Mouse (Mus musculus): ENCODE results near the gene Theg. TPM values are rescaled to one million over a fixed set of nuclear protein-coding genes. Genes with fewer than 3 reads are reported as not detected.

Theg gene
- not detected in 2 replicates for polyA plus RNA-seq (2014; fragmentation: Nextera tagmentation; extraction: Ambion mirVana)

GRCm38 (mm10) chr10:79587061-79587751, at the start of gene Theg:
TSS of gene Theg (minus strand) at chr10:79587331.
- Histone ChIP-seq H3K9ac (replicated peaks; ENCODE audit: low read depth, low read length) (no peak within 1 kb of the TSS), H3K9me3 (ENCODE audit: control insufficient read depth, low read length) (no peaks in the 10 kb centered on the region), H3K27ac (ENCODE audit: low read depth, low read length) (no peak within 1 kb of the TSS), H3K4me1 (ENCODE audit: control insufficient read depth, insufficient read depth, low read length) (no peaks in the 10 kb centered on the region), H3K27me3 (ENCODE audit: control insufficient read depth, insufficient read depth, low read length) (no peaks in the 10 kb centered on the region), H3K36me3 (ENCODE audit: control insufficient read depth, insufficient read depth, low read length) (no peaks in the 10 kb centered on the region), H3K4me2 (ENCODE audit: low read depth, low read length) (no peak within 1 kb of the TSS), H3K4me3 (ENCODE audit: low read depth, low read length) (no peak within 1 kb of the TSS)
- WGBS, result 84% methylated on average over 5 of the region's 5 CpGs
- no peak for ATAC-seq (ENCODE audit: low read depth)

GRCm38 (mm10) chr10:79636287-79636686, 49.2 kb upstream of the Theg start:
- Histone ChIP-seq H3K9me3 (ENCODE audit: control insufficient read depth, low read length) (no peaks in the 10 kb centered on the region), H3K27me3 (ENCODE audit: control insufficient read depth, insufficient read depth, low read length) (peaks cover 8% of the 10 kb centered on the region; the same call in 1 of the 2 replicates), H3K4me3 (ENCODE audit: low read depth, low read length) (peak overlapping the region; percentile 79), H3K27ac (ENCODE audit: low read depth, low read length) (peak overlapping the region; percentile 94), H3K9ac (replicated peaks; ENCODE audit: low read depth, low read length) (peak overlapping the region; percentile 89), H3K36me3 (ENCODE audit: control insufficient read depth, insufficient read depth, low read length) (no peaks in the 10 kb centered on the region), H3K4me2 (ENCODE audit: low read depth, low read length) (peak overlapping the region; percentile 78), H3K4me1 (ENCODE audit: control insufficient read depth, insufficient read depth, low read length) (peaks cover 13% of the 10 kb centered on the region; the same call in 1 of the 2 replicates)
- WGBS, result 70% methylated on average over 8 of the region's 8 CpGs
- no peak; the same call in 1 of the 2 replicates for ATAC-seq (ENCODE audit: low read depth)

- H3K4me3 ChIP-seq (ENCODE audit: low read depth, low read length), result no peak overlapping the region
- 85% methylated on average over 17 of the region's 17 CpGs for whole genome bisulfite sequencing
- H3K9ac ChIP-seq (replicated peaks; ENCODE audit: low read depth, low read length), result no peak overlapping the region
- H3K9me3 ChIP-seq (ENCODE audit: control insufficient read depth, low read length), result no peaks in the 10 kb centered on the region
- no peak overlapping the region for H3K27ac ChIP-seq (ENCODE audit: low read depth, low read length)
- no peaks in the 10 kb centered on the region for H3K36me3 ChIP-seq (ENCODE audit: control insufficient read depth, insufficient read depth, low read length)
- no peaks in the 10 kb centered on the region for H3K27me3 ChIP-seq (ENCODE audit: control insufficient read depth, insufficient read depth, low read length)
- ATAC-seq (ENCODE audit: low read depth), result no peak
- no peak overlapping the region for H3K4me2 ChIP-seq (ENCODE audit: low read depth, low read length)
- peaks cover 5% of the 10 kb centered on the region; the same call in 1 of the 2 replicates for H3K4me1 ChIP-seq (ENCODE audit: control insufficient read depth, insufficient read depth, low read length)
Observed at GRCm38 (mm10) chr10:79633006-79633777, 46.1 kb upstream of the Theg start.

GRCm38 (mm10) chr10:79631432-79631831, 44.3 kb upstream of the Theg start:
- Histone ChIP-seq H3K36me3 (ENCODE audit: control insufficient read depth, insufficient read depth, low read length) (no peaks in the 10 kb centered on the region), H3K9me3 (ENCODE audit: control insufficient read depth, low read length) (no peaks in the 10 kb centered on the region), H3K9ac (replicated peaks; ENCODE audit: low read depth, low read length) (no peak overlapping the region), H3K4me3 (ENCODE audit: low read depth, low read length) (no peak overlapping the region), H3K4me2 (ENCODE audit: low read depth, low read length) (no peak overlapping the region), H3K27me3 (ENCODE audit: control insufficient read depth, insufficient read depth, low read length) (no peaks in the 10 kb centered on the region), H3K4me1 (ENCODE audit: control insufficient read depth, insufficient read depth, low read length) (0 out of 2 replicates have a peak, but pooled peaks cover 1% of the 10 kb centered on the region), H3K27ac (ENCODE audit: low read depth, low read length) (no peak overlapping the region)
- no peak for ATAC-seq (ENCODE audit: low read depth)
- WGBS, result 65% methylated on average over 4 of the region's 4 CpGs

GRCm38 (mm10) chr10:79628377-79628776, 41.2 kb upstream of the Theg start:
- WGBS, result 84% methylated on average over 5 of the region's 5 CpGs

GRCm38 (mm10) chr10:79626156-79626555, 39.0 kb upstream of the Theg start:
- 86% methylated on average over 10 of the region's 10 CpGs for WGBS

More at GRCm38 (mm10) chr10:79628377-79628776, 41.2 kb upstream of the Theg start:
- no peaks in the 10 kb centered on the region for H3K4me1 ChIP-seq (ENCODE audit: control insufficient read depth, insufficient read depth, low read length)
- no peaks in the 10 kb centered on the region for H3K27me3 ChIP-seq (ENCODE audit: control insufficient read depth, insufficient read depth, low read length)
- no peak for ATAC-seq (ENCODE audit: low read depth)
- H3K27ac ChIP-seq (ENCODE audit: low read depth, low read length), result no peak overlapping the region
- H3K4me2 ChIP-seq (ENCODE audit: low read depth, low read length), result no peak overlapping the region
- no peak overlapping the region for H3K9ac ChIP-seq (replicated peaks; ENCODE audit: low read depth, low read length)
- no peaks in the 10 kb centered on the region for H3K36me3 ChIP-seq (ENCODE audit: control insufficient read depth, insufficient read depth, low read length)
- no peak overlapping the region for H3K4me3 ChIP-seq (ENCODE audit: low read depth, low read length)
- H3K9me3 ChIP-seq (ENCODE audit: control insufficient read depth, low read length), result no peaks in the 10 kb centered on the region

GRCm38 (mm10) chr10:79625398-79625797, 38.3 kb upstream of the Theg start:
- H3K4me3 ChIP-seq (ENCODE audit: low read depth, low read length), result no peak overlapping the region
- no peak overlapping the region for H3K9ac ChIP-seq (replicated peaks; ENCODE audit: low read depth, low read length)
- no peaks in the 10 kb centered on the region for H3K27me3 ChIP-seq (ENCODE audit: control insufficient read depth, insufficient read depth, low read length)
- no peaks in the 10 kb centered on the region for H3K9me3 ChIP-seq (ENCODE audit: control insufficient read depth, low read length)
- no peaks in the 10 kb centered on the region for H3K4me1 ChIP-seq (ENCODE audit: control insufficient read depth, insufficient read depth, low read length)
- no peak for ATAC-seq (ENCODE audit: low read depth)
- H3K27ac ChIP-seq (ENCODE audit: low read depth, low read length), result no peak overlapping the region
- 83% methylated on average over 9 of the region's 9 CpGs for WGBS
- no peak overlapping the region for H3K4me2 ChIP-seq (ENCODE audit: low read depth, low read length)
- no peaks in the 10 kb centered on the region for H3K36me3 ChIP-seq (ENCODE audit: control insufficient read depth, insufficient read depth, low read length)

More at GRCm38 (mm10) chr10:79626156-79626555, 39.0 kb upstream of the Theg start:
- Histone ChIP-seq H3K36me3 (ENCODE audit: control insufficient read depth, insufficient read depth, low read length) (no peaks in the 10 kb centered on the region), H3K4me1 (ENCODE audit: control insufficient read depth, insufficient read depth, low read length) (no peaks in the 10 kb centered on the region), H3K9me3 (ENCODE audit: control insufficient read depth, low read length) (no peaks in the 10 kb centered on the region), H3K4me2 (ENCODE audit: low read depth, low read length) (no peak overlapping the region), H3K27ac (ENCODE audit: low read depth, low read length) (no peak overlapping the region), H3K27me3 (ENCODE audit: control insufficient read depth, insufficient read depth, low read length) (no peaks in the 10 kb centered on the region), H3K9ac (replicated peaks; ENCODE audit: low read depth, low read length) (no peak overlapping the region), H3K4me3 (ENCODE audit: low read depth, low read length) (no peak overlapping the region)
- no peak for ATAC-seq (ENCODE audit: low read depth)

- Histone ChIP-seq H3K4me1 (ENCODE audit: control insufficient read depth, insufficient read depth, low read length) (no peaks in the 10 kb centered on the region), H3K36me3 (ENCODE audit: control insufficient read depth, insufficient read depth, low read length) (no peaks in the 10 kb centered on the region)
Observed at GRCm38 (mm10) chr10:79623950-79624349, 36.8 kb upstream of the Theg start.

GRCm38 (mm10) chr10:79616376-79616775, 29.2 kb upstream of the Theg start:
- H3K4me1 ChIP-seq (ENCODE audit: control insufficient read depth, insufficient read depth, low read length), result peaks cover 19% of the 10 kb centered on the region; the same call in 1 of the 2 replicates
- no peaks in the 10 kb centered on the region for H3K9me3 ChIP-seq (ENCODE audit: control insufficient read depth, low read length)
- H3K4me3 ChIP-seq (ENCODE audit: low read depth, low read length), result no peak overlapping the region
- H3K36me3 ChIP-seq (ENCODE audit: control insufficient read depth, insufficient read depth, low read length), result no peaks in the 10 kb centered on the region
- H3K4me2 ChIP-seq (ENCODE audit: low read depth, low read length), result no peak overlapping the region
- no peak for ATAC-seq (ENCODE audit: low read depth)
- WGBS, result 86% methylated on average over 5 of the region's 5 CpGs
- H3K27ac ChIP-seq (ENCODE audit: low read depth, low read length), result no peak overlapping the region
- peaks cover 16% of the 10 kb centered on the region for H3K27me3 ChIP-seq (ENCODE audit: control insufficient read depth, insufficient read depth, low read length)
- H3K9ac ChIP-seq (replicated peaks; ENCODE audit: low read depth, low read length), result no peak overlapping the region

More at GRCm38 (mm10) chr10:79623950-79624349, 36.8 kb upstream of the Theg start:
- no peaks in the 10 kb centered on the region for H3K9me3 ChIP-seq (ENCODE audit: control insufficient read depth, low read length)
- 65% methylated on average over 12 of the region's 12 CpGs for WGBS
- H3K27me3 ChIP-seq (ENCODE audit: control insufficient read depth, insufficient read depth, low read length), result no peaks in the 10 kb centered on the region
- no peak overlapping the region for H3K4me2 ChIP-seq (ENCODE audit: low read depth, low read length)
- H3K27ac ChIP-seq (ENCODE audit: low read depth, low read length), result no peak overlapping the region
- no peak overlapping the region for H3K9ac ChIP-seq (replicated peaks; ENCODE audit: low read depth, low read length)
- no peak overlapping the region for H3K4me3 ChIP-seq (ENCODE audit: low read depth, low read length)
- ATAC-seq (ENCODE audit: low read depth), result no peak
